Mouse (Mus musculus) v-Abl transformed pro-B cells (cell line): ENCODE data around the gene Slco1a6.

ENCODE experiments used
- in situ Hi-C, 2 experiments: fragments of 400-800 bp; cut with MboI; formaldehyde crosslinking; loops; one replicate each; pipeline ENCODE4 v1.15.1; 2025; ENCODE audit not compliant: unreplicated experiment in 2 of 2

The Slco1a6 gene

DNA sequence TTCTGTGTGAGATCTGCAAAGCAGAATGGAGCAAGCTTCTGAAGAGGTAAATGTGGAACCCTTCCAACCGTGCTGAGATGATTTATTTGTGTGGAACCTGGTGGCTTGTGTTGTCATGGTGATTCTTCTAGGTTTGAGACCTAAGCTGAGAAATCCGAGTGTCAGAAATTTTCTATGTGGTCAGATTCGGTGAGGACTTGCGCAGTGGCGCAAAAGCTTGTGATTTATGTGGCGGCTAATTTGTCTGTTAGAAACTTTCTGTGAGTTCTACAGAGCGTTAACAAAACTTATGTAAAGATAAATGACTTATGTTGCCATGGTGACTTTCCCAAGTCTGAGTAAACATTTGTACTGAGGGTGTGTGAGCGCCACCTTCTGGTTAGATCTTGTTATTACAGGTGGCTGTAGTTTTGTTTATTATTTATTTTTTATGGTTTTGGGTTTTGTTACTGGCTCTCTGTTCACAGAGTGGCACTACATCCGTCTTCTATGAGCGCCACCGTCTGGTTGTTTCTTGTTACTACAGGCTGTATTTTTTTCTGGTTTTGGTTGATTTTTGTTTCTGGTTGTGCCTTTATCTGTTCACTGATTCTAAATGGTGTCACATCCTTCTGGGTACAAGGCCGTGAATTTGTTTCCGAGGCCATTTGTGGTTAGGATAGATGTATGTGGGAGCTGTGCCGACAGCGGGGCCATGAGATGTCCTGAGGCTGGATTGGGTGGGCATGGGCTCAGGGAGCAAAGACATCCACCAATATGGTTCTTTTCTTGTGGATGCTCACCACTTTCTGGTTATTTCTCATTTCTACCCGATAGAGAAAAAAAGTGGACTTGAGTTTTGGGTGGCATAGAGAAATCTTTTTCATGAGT, 167.8 kb downstream of the Slco1a6 start:
- in situ Hi-C loops: no loop called here

DNA sequence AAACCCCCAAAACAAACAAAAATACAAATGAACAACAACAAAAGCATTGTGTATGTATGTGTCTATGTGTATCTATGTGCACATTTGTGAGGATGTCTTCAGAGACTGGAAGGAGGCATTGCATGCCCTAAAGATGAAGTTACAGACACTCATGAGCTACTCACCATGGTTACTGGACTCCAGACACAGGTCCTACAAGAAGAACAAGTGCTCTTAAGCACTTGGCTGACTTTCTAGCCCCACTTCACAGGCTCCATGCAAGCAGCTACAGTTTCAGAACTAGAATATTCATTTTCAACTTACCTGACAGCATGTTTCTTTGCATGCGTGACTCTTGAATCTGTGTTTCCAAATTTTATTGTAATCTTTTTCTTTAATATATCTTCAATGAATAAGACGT, 172.6 kb downstream of the Slco1a6 start:
- in situ Hi-C loops: no loop called here
